Mouse (Mus musculus): ENCODE data around the gene Igfbp6. TPM values are rescaled to one million over a fixed set of nuclear protein-coding genes. Genes with fewer than 3 reads are reported as not detected.

The Igfbp6 gene
- polyA plus RNA-seq, 1 experiment from 2014 or later, result 0.17 TPM

- H3K4me3 ChIP-seq (ENCODE audit: low read depth, low read length), result no peak overlapping the region
- 84% methylated on average over 11 of the region's 11 CpGs for WGBS
- no peaks in the 10 kb centered on the region for H3K36me3 ChIP-seq (ENCODE audit: control insufficient read depth, insufficient read depth, low read length)
Observed at GRCm38 (mm10) chr15:102186239-102186638, 42.1 kb downstream of the Igfbp6 start.

DNA sequence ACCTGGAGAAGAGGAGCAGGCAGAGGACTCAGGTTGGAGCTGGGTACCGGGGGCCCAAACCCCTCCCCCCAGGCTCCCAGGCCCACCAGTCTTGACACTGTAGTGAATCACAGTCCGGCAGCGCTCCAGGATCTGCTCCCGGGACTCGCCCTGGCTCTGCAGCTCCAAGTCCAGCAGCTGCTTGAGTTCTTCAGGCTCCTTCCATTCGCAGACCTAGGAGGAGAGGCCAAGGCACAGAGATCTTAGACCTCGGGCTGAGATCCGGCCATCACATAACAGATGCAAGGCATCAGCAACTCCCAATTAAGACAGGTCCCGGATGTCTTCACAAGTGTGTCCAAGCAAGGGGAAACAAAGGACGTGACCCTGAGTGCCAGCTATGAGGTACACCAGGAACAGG, 43.9 kb downstream of the Igfbp6 start:
- Histone ChIP-seq H3K4me2 (ENCODE audit: low read depth, severe bottlenecking) (no peak overlapping the region), H3K27ac (replicated peaks; ENCODE audit: low read depth, low read length) (no peak overlapping the region), H3K36me3 (ENCODE audit: control insufficient read depth, insufficient read depth, low read length) (no peaks in the 10 kb centered on the region)

More at GRCm38 (mm10) chr15:102186239-102186638, 42.1 kb downstream of the Igfbp6 start:
- ATAC-seq (ENCODE audit: insufficient number of reproducible peaks, low FRiP score, low TSS enrichment, low read depth) (no peak), DNase-seq (ENCODE audit: low spot score) (no peak)
- no peaks in the 10 kb centered on the region for H3K27me3 ChIP-seq (ENCODE audit: control insufficient read depth, insufficient read depth, low read length)
- no peak overlapping the region for H3K27ac ChIP-seq (replicated peaks; ENCODE audit: low read depth, low read length)
- no peaks in the 10 kb centered on the region for H3K4me1 ChIP-seq (ENCODE audit: control insufficient read depth, insufficient read depth, low read length)
- no peak overlapping the region for H3K4me2 ChIP-seq (ENCODE audit: low read depth, severe bottlenecking)
- H3K9ac ChIP-seq (ENCODE audit: low read length), result no peak overlapping the region
- H3K9me3 ChIP-seq (ENCODE audit: control insufficient read depth, low read length), result no peaks in the 10 kb centered on the region

DNA sequence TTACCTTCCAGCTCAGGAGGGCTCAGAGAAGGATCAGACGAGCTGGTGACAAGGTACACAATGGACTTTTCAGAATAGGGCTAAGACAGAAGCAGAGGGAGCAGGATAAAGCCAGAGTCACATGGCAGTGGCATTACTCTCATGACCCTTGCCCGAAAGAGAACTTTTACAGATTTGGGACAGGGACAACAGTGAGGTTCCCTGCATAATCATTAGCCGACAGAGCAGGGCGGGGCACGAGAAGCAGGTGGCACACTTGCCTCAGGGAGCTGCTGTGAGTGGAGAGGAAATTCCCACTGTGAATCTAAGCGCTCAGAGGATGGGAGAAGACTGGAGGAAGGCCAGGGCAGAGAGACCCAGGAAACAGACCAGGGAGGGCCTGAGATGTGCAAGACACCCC, 44.7 kb downstream of the Igfbp6 start:
- WGBS, result 69% methylated on average over 6 of the region's 6 CpGs

More for the DNA sequence above, 43.9 kb downstream of the Igfbp6 start:
- Histone ChIP-seq H3K9me3 (ENCODE audit: control insufficient read depth, low read length) (no peaks in the 10 kb centered on the region), H3K27me3 (ENCODE audit: control insufficient read depth, insufficient read depth, low read length) (no peaks in the 10 kb centered on the region), H3K9ac (ENCODE audit: low read length) (no peak overlapping the region), H3K4me1 (ENCODE audit: control insufficient read depth, insufficient read depth, low read length) (no peaks in the 10 kb centered on the region), H3K4me3 (ENCODE audit: low read depth, low read length) (no peak overlapping the region)
- no peak for DNase-seq (ENCODE audit: low spot score)
- WGBS, result 89% methylated on average over 10 of the region's 10 CpGs
- ATAC-seq (ENCODE audit: insufficient number of reproducible peaks, low FRiP score, low TSS enrichment, low read depth), result no peak

GRCm38 (mm10) chr15:102191699-102192098, 47.5 kb downstream of the Igfbp6 start:
- H3K9ac ChIP-seq (ENCODE audit: low read length), result no peak overlapping the region
- no peaks in the 10 kb centered on the region; the same call in 1 of the 2 replicates for H3K36me3 ChIP-seq (ENCODE audit: control insufficient read depth, insufficient read depth, low read length)
- H3K4me3 ChIP-seq (ENCODE audit: low read depth, low read length), result no peak overlapping the region
- no peaks in the 10 kb centered on the region for H3K9me3 ChIP-seq (ENCODE audit: control insufficient read depth, low read length)
- DNase-seq (ENCODE audit: low spot score), result no peak
- no peak overlapping the region for H3K27ac ChIP-seq (replicated peaks; ENCODE audit: low read depth, low read length)
- no peaks in the 10 kb centered on the region for H3K4me1 ChIP-seq (ENCODE audit: control insufficient read depth, insufficient read depth, low read length)
- WGBS, result 54% methylated on average over 7 of the region's 7 CpGs
- H3K4me2 ChIP-seq (ENCODE audit: low read depth, severe bottlenecking), result no peak overlapping the region
- no peaks in the 10 kb centered on the region for H3K27me3 ChIP-seq (ENCODE audit: control insufficient read depth, insufficient read depth, low read length)
- no peak for ATAC-seq (ENCODE audit: insufficient number of reproducible peaks, low FRiP score, low TSS enrichment, low read depth)

More for the DNA sequence above, 44.7 kb downstream of the Igfbp6 start:
- H3K27me3 ChIP-seq (ENCODE audit: control insufficient read depth, insufficient read depth, low read length), result no peaks in the 10 kb centered on the region
- H3K4me2 ChIP-seq (ENCODE audit: low read depth, severe bottlenecking), result no peak overlapping the region
- H3K4me1 ChIP-seq (ENCODE audit: control insufficient read depth, insufficient read depth, low read length), result no peaks in the 10 kb centered on the region
- DNase-seq (ENCODE audit: low spot score) (no peak), ATAC-seq (ENCODE audit: insufficient number of reproducible peaks, low FRiP score, low TSS enrichment, low read depth) (no peak)
- H3K9ac ChIP-seq (ENCODE audit: low read length), result no peak overlapping the region
- no peaks in the 10 kb centered on the region for H3K36me3 ChIP-seq (ENCODE audit: control insufficient read depth, insufficient read depth, low read length)
- no peak overlapping the region for H3K27ac ChIP-seq (replicated peaks; ENCODE audit: low read depth, low read length)
- H3K9me3 ChIP-seq (ENCODE audit: control insufficient read depth, low read length), result no peaks in the 10 kb centered on the region
- H3K4me3 ChIP-seq (ENCODE audit: low read depth, low read length), result no peak overlapping the region

DNA sequence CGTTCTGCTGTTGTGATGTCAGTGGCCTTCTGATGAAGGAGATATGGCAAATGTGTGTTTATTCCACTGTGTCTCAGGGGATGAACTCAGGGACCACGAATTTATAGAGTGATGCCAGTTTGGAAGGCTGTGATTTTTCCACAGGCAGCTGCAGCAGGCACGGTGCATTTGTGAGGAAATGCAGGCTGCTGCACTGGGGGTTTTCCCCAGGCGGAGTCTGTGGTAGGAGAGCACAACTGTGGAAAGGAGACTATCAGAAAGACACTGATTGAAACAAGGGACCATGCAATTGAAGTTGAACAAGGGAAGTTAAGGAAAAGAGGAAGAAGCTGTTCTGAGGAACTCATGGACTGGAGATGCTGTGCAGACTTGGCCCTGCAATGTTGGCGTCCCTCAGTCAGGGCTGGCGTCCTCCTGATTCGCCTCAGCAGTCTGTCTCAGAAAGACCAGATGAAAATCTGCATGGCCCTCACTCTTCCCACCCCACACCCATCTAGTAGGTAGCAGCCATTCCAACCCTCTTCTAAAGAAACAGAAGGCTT, 48.2 kb downstream of the Igfbp6 start:
- H3K4me2 ChIP-seq (ENCODE audit: low read depth, severe bottlenecking), result no peak overlapping the region
- WGBS, result 71% methylated on average over 7 of the region's 7 CpGs
- H3K9me3 ChIP-seq (ENCODE audit: control insufficient read depth, low read length), result no peaks in the 10 kb centered on the region
- H3K27ac ChIP-seq (replicated peaks; ENCODE audit: low read depth, low read length), result no peak overlapping the region
- no peaks in the 10 kb centered on the region; the same call in 1 of the 2 replicates for H3K36me3 ChIP-seq (ENCODE audit: control insufficient read depth, insufficient read depth, low read length)
- DNase-seq (ENCODE audit: low spot score) (no peak), ATAC-seq (ENCODE audit: insufficient number of reproducible peaks, low FRiP score, low TSS enrichment, low read depth) (no peak)
- no peak overlapping the region for H3K4me3 ChIP-seq (ENCODE audit: low read depth, low read length)
- no peak overlapping the region for H3K9ac ChIP-seq (ENCODE audit: low read length)
- no peaks in the 10 kb centered on the region for H3K27me3 ChIP-seq (ENCODE audit: control insufficient read depth, insufficient read depth, low read length)
- H3K4me1 ChIP-seq (ENCODE audit: control insufficient read depth, insufficient read depth, low read length), result no peaks in the 10 kb centered on the region

GRCm38 (mm10) chr15:102192820-102193386, 48.7 kb downstream of the Igfbp6 start:
- H3K4me1 ChIP-seq (ENCODE audit: control insufficient read depth, insufficient read depth, low read length), result no peaks in the 10 kb centered on the region
- WGBS, result 66% methylated on average over 5 of the region's 5 CpGs
- no peaks in the 10 kb centered on the region for H3K9me3 ChIP-seq (ENCODE audit: control insufficient read depth, low read length)
- no peak overlapping the region for H3K4me2 ChIP-seq (ENCODE audit: low read depth, severe bottlenecking)
- H3K4me3 ChIP-seq (ENCODE audit: low read depth, low read length), result no peak overlapping the region
- no peaks in the 10 kb centered on the region; the same call in 1 of the 2 replicates for H3K36me3 ChIP-seq (ENCODE audit: control insufficient read depth, insufficient read depth, low read length)
- no peak overlapping the region for H3K27ac ChIP-seq (replicated peaks; ENCODE audit: low read depth, low read length)
- no peak for DNase-seq (ENCODE audit: low spot score)
- no peak overlapping the region for H3K9ac ChIP-seq (ENCODE audit: low read length)
- ATAC-seq (ENCODE audit: insufficient number of reproducible peaks, low FRiP score, low TSS enrichment, low read depth), result no peak
- H3K27me3 ChIP-seq (ENCODE audit: control insufficient read depth, insufficient read depth, low read length), result no peaks in the 10 kb centered on the region

GRCm38 (mm10) chr15:102193652-102194051, 49.5 kb downstream of the Igfbp6 start:
- H3K9ac ChIP-seq (ENCODE audit: low read length), result no peak overlapping the region
- no peaks in the 10 kb centered on the region for H3K9me3 ChIP-seq (ENCODE audit: control insufficient read depth, low read length)
- DNase-seq (ENCODE audit: low spot score) (no peak), ATAC-seq (ENCODE audit: insufficient number of reproducible peaks, low FRiP score, low TSS enrichment, low read depth) (no peak)
- 89% methylated on average over 4 of the region's 4 CpGs for WGBS
- no peak overlapping the region for H3K4me2 ChIP-seq (ENCODE audit: low read depth, severe bottlenecking)
- no peaks in the 10 kb centered on the region; the same call in 1 of the 2 replicates for H3K36me3 ChIP-seq (ENCODE audit: control insufficient read depth, insufficient read depth, low read length)
- H3K4me1 ChIP-seq (ENCODE audit: control insufficient read depth, insufficient read depth, low read length), result no peaks in the 10 kb centered on the region
- no peak overlapping the region for H3K27ac ChIP-seq (replicated peaks; ENCODE audit: low read depth, low read length)
- no peak overlapping the region for H3K4me3 ChIP-seq (ENCODE audit: low read depth, low read length)
- H3K27me3 ChIP-seq (ENCODE audit: control insufficient read depth, insufficient read depth, low read length), result no peaks in the 10 kb centered on the region

- H3K27me3 ChIP-seq (ENCODE audit: control insufficient read depth, insufficient read depth, low read length), result no peaks in the 10 kb centered on the region
- no peaks in the 10 kb centered on the region for H3K9me3 ChIP-seq (ENCODE audit: control insufficient read depth, low read length)
- H3K4me3 ChIP-seq (ENCODE audit: low read depth, low read length), result no peak overlapping the region
- DNase-seq (ENCODE audit: low spot score), result no peak
- no peak overlapping the region for H3K9ac ChIP-seq (ENCODE audit: low read length)
- H3K4me1 ChIP-seq (ENCODE audit: control insufficient read depth, insufficient read depth, low read length), result no peaks in the 10 kb centered on the region
- no peaks in the 10 kb centered on the region; the same call in 1 of the 2 replicates for H3K36me3 ChIP-seq (ENCODE audit: control insufficient read depth, insufficient read depth, low read length)
- 89% methylated on average over 4 of the region's 4 CpGs for WGBS
- H3K27ac ChIP-seq (replicated peaks; ENCODE audit: low read depth, low read length), result no peak overlapping the region
- no peak for ATAC-seq (ENCODE audit: insufficient number of reproducible peaks, low FRiP score, low TSS enrichment, low read depth)
- H3K4me2 ChIP-seq (ENCODE audit: low read depth, severe bottlenecking), result no peak overlapping the region
Observed at GRCm38 (mm10) chr15:102194439-102194838, 50.3 kb downstream of the Igfbp6 start.
